ENCODE assay signal across 13 mouse cellular contexts in genomic region chr1:90909161-90909560, GRCm38 (mm10). TPM values are rescaled to one million over a fixed set of nuclear protein-coding genes. Genes with fewer than 3 reads are reported as not detected.
DNase-seq lines count a peak whose midpoint lies in the region; ATAC-seq and TF ChIP-seq lines count a peak whose summit lies in the region.
"Had no signal": no experiment of that assay in that cellular context is flagged by ENCODE, and none has a peak within 500 bp of the region (broad histone marks: within the 10 kb centered on the region; RNA-seq: fewer than 3 reads in every experiment).

No protein-coding gene starts in this region.

- no peak for TF ChIP-seq CTCF in kidney, postnatal 0 days (IDR thresholded peaks at IDR 0.05; ENCODE audit: low read depth)
- TF ChIP-seq CTCF in layer of hippocampus, adult 2 months (conservative IDR thresholded peaks at IDR 0.05): no peak
- no peak for TF ChIP-seq CTCF in thymus, adult 2 months (IDR thresholded peaks at IDR 0.05; ENCODE audit: borderline replicate concordance, control insufficient read depth, extremely low read depth, insufficient read depth, low read length, poor library complexity)

- no peak overlapping the region for H3K4me3 ChIP-seq in kidney, postnatal 0 days (replicated peaks; ENCODE audit: low read depth, low read length)
- H3K4me3 ChIP-seq in layer of hippocampus, adult 2 months: no peak overlapping the region
- H3K4me3 ChIP-seq in thymus, adult 2 months (ENCODE audit: control insufficient read depth, insufficient read depth, low read length): no peak overlapping the region
- H3K4me3 ChIP-seq: megakaryocyte, embryonic 14.5 days had no signal

- no peak for ATAC-seq in kidney, postnatal 0 days (replicated peaks; ENCODE audit: low FRiP score, low read depth)

- intact Hi-C loops in heart, postnatal 25 days (cut with DNase I): loop anchor here (5.0 kb wide), 1 partner anchor 257 kb away; no protein-coding TSS in a partner anchor

- H3K36me3 ChIP-seq in kidney, postnatal 0 days (ENCODE audit: insufficient read depth, low read length): no peaks in the 10 kb centered on the region
- no peaks in the 10 kb centered on the region for H3K36me3 ChIP-seq in thymus, adult 2 months (ENCODE audit: control insufficient read depth, insufficient read depth, low read length)

- H3K27me3 ChIP-seq in kidney, postnatal 0 days (ENCODE audit: insufficient read depth, low read length): no peaks in the 10 kb centered on the region
- no peaks in the 10 kb centered on the region; the same call in 1 of the 2 replicates for H3K27me3 ChIP-seq in thymus, adult 2 months (ENCODE audit: control insufficient read depth, insufficient read depth, low read length)

- H3K9ac ChIP-seq in kidney, postnatal 0 days (ENCODE audit: low read depth, low read length): no peak overlapping the region

- peaks cover 8% of the 10 kb centered on the region; the same call in 1 of the 2 replicates for H3K4me1 ChIP-seq in kidney, postnatal 0 days (replicated peaks; ENCODE audit: insufficient read depth, low read length)
- H3K4me1 ChIP-seq in thymus, adult 2 months (replicated peaks; ENCODE audit: control insufficient read depth, insufficient read depth, low read length): no peaks in the 10 kb centered on the region
- H3K4me1 ChIP-seq: megakaryocyte, embryonic 14.5 days had no signal

- H3K4me2 ChIP-seq in kidney, postnatal 0 days (ENCODE audit: low read length): peak overlapping the region; percentile 34

- no peak for TF ChIP-seq POLR2A in thymus, adult 2 months (IDR thresholded peaks at IDR 0.05; ENCODE audit: control insufficient read depth, extremely low read depth, insufficient read depth, low read length, poor library complexity)

- no peaks in the 10 kb centered on the region for H3K9me3 ChIP-seq in kidney, postnatal 0 days (replicated peaks; ENCODE audit: low read length)
- H3K9me3 ChIP-seq: megakaryocyte, embryonic 14.5 days had no signal

- DNase-seq in heart, adult 18-20 months: peak; percentile 66 to 80
- DNase-seq in heart, postnatal 25 days (ENCODE audit: low spot score): no peak
- peak; percentile 43 for DNase-seq in Muller cell, postnatal 12 days (ENCODE audit: inconsistent ontology term)
- peak; percentile 57 for DNase-seq in heart, adult 8-10 months (ENCODE audit: low spot score)
- DNase-seq in kidney, postnatal 0 days (ENCODE audit: low spot score): peak; percentile 74
- DNase-seq in layer of hippocampus, adult 2 months (ENCODE audit: low spot score in 2 of 2): no peak
- DNase-seq in spleen, postnatal 4 days (ENCODE audit: low spot score in 2 of 2): no peak
- DNase-seq in thymus, adult 2 months: no peak
- DNase-seq: layer of hippocampus, postnatal 36 days had no signal

- H3K27ac ChIP-seq in kidney, postnatal 0 days: 0 out of 2 replicates have a peak overlapping the region, but pooled peaks have one; percentile 39
- no peak overlapping the region for H3K27ac ChIP-seq in layer of hippocampus, adult 2 months
- H3K27ac ChIP-seq in thymus, adult 2 months (ENCODE audit: control insufficient read depth, insufficient read depth, low read length): no peak overlapping the region

RNA-seq across cellular contexts. Expression of gene Mlph, which starts 5.7 kb away (rescaled TPM):
- total RNA-seq in heart, adult 18-20 months (2021): 1 to 10 TPM; 1.1 to 1.5 TPM
- under 1 TPM; 0.87 to 0.99 TPM for total RNA-seq in heart, postnatal 25 days (2021)
- 1 to 10 TPM in 2 of 4 experiments, under 1 TPM in 2; 0.75 to 1.5 (median 1.1) TPM for total RNA-seq in heart, adult 8-10 months (2022)
- 0.34 and 0.93 TPM in 2 replicates for polyA plus RNA-seq in kidney, postnatal 0 days (2015; fragmentation: Nextera tagmentation; extraction: Ambion mirVana)
- 1 to 10 TPM in 1 of 2 experiments, under 1 TPM in 1; 0.88 to 1.6 TPM for total RNA-seq in layer of hippocampus, adult 2 months (2021)
- polyA plus RNA-seq in thymus, adult 2 months (2012; rRNA removed): 1.4 and 2.0 TPM in 2 replicates

RNA-seq across cellular contexts. Expression of gene Prlh, which starts 43.7 kb away (rescaled TPM):
- not detected for total RNA-seq in heart, adult 18-20 months (2021)
- total RNA-seq in heart, postnatal 25 days (2021): not detected
- total RNA-seq in heart, adult 8-10 months (2022): not detected
- polyA plus RNA-seq in kidney, postnatal 0 days (2015; fragmentation: Nextera tagmentation; extraction: Ambion mirVana): not detected in 2 replicates
- not detected for total RNA-seq in layer of hippocampus, adult 2 months (2021)
- polyA plus RNA-seq in thymus, adult 2 months (2012; rRNA removed): not detected in 2 replicates
- total RNA-seq: adrenal gland, postnatal 36 days; common myeloid progenitor, adult 5-6 weeks; layer of hippocampus, postnatal 36 days had no signal
- polyA plus RNA-seq: thymus, postnatal 0 days had no signal

Comparison
In these comparisons a context has a peak if more than half of its experiments do, and no peak if none do; other contexts are left out.
1. DNase-seq: peak in heart, adult 18-20 months (2 of 2), Muller cell, postnatal 12 days (single experiment), heart, adult 8-10 months (single experiment) and kidney, postnatal 0 days (single experiment); none in heart, postnatal 25 days (single experiment), layer of hippocampus, adult 2 months (0 of 2), spleen, postnatal 4 days (0 of 2) and thymus, adult 2 months (single experiment).